Mouse (Mus musculus): ENCODE measurements at regions not wholly inside any gene's neighbourhood (a gene's known extent, or its start where the extent isn't known, plus 50 kb on each side); places are given as distances from the start of the nearest gene placed in this dataset.

- no peak for TF ChIP-seq NELFE (IDR thresholded peaks at IDR 0.05; ENCODE audit: low read depth, low read length)
- no peak for TF ChIP-seq POLR2A (IDR thresholded peaks at IDR 0.05; ENCODE audit: low read depth, low read length)
- no peak for TF ChIP-seq ZNF384 (IDR thresholded peaks at IDR 0.05; ENCODE audit: low read depth, low read length)
- no peak for TF ChIP-seq CTCF (conservative IDR thresholded peaks at IDR 0.05 in 1 of 2, IDR thresholded peaks at IDR 0.05 in 1 of 2; ENCODE audit: low read depth in 2 of 2, low read length in 2 of 2)
- no peak for TF ChIP-seq CHD2 (IDR thresholded peaks at IDR 0.05; ENCODE audit: low read length)
- TF ChIP-seq ETS1 (conservative IDR thresholded peaks at IDR 0.05; ENCODE audit: low read depth, low read length) = no peak
- no peak for TF ChIP-seq USF1 (IDR thresholded peaks at IDR 0.05; ENCODE audit: low read depth, low read length)
- no peak for TF ChIP-seq ZMIZ1 (IDR thresholded peaks at IDR 0.05; ENCODE audit: low read depth, low read length)
- no peak for TF ChIP-seq POLR2AphosphoS2 (IDR thresholded peaks at IDR 0.05; ENCODE audit: low read depth, low read length)
These were observed 97.3 kb upstream of the Epb41l3 start for GRCm38 (mm10) chr17:68978151-68978550.
